Mouse (Mus musculus): ENCODE results near the gene Olfr1033. TPM values are rescaled to one million over a fixed set of nuclear protein-coding genes. Genes with fewer than 3 reads are reported as not detected.
A peak's percentile ranks its signal among the peaks of the same experiment; 100 is the strongest.
"Not testable (repeated sequence)": the region's sequence is repeated elsewhere in the genome, so short reads cannot be mapped to it uniquely, and the experiment has no call there.

Gene Olfr1033
- total RNA-seq (2021), result 1 to 10 TPM; 3.5 to 4.1 TPM
- long read RNA-seq, experiment 1, partial matches to known transcripts, result 0 of 6 reads
- long read RNA-seq, experiment 1, other reads (novel, unspliced or antisense), result 6 of 6 reads
- long read RNA-seq, experiment 2, partial matches to known transcripts, result 1 of 10 reads
- long read RNA-seq, experiment 2, other reads (novel, unspliced or antisense), result 9 of 10 reads

DNA sequence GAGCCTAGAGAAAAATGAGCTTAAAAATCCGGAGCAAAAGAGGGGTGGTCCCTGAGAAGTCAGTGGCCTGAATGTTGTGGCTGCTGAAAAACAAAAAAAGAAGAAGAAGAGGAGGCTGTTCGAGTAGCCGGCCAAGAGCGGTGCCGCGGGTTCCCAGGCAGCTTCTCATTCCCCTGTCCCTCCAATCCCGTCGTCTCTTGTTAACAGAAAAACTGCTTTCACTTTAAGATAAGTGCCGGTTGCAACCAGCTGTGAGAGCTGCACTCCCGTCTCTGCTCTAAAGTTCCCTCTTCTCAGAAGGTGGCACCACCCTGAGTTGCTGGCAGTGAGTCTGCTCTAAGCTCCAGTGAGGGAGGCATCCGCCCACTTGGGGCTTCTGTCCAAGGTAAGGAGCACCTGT, at the start of gene Olfr1033:
TSS of gene Olfr1033 (plus strand) at position 228 of the 400 bp plus-strand sequence.
- DNase-seq (ENCODE audit: low spot score in 2 of 2), result peak in 1 of 2 experiments; percentile 6

GRCm38 (mm10) chr2:85973595-85973994, 46.8 kb upstream of the Olfr1033 start, which contains the start of gene Olfr1029:
Olfr1029 (plus strand) TSS chr2:85973895.
- no peak for DNase-seq (ENCODE audit: low spot score in 2 of 2)

- DNase-seq (ENCODE audit: low spot score in 2 of 2), result no peak
These were observed 41.5 kb upstream of the Olfr1033 start, which contains the start of gene Olfr1030 for GRCm38 (mm10) chr2:85978976-85979375. Olfr1030 (plus strand) TSS chr2:85979276.

- DNase-seq (ENCODE audit: low spot score in 2 of 2), result no peak
These were observed 30.4 kb upstream of the Olfr1033 start, which contains the start of gene Olfr1031 for GRCm38 (mm10) chr2:85990004-85990403. Olfr1031 (plus strand) TSS chr2:85990304.

- DNase-seq (ENCODE audit: low spot score in 2 of 2), result no peak
These were observed 15.2 kb upstream of the Olfr1033 start, which contains the start of gene Olfr1032 for GRCm38 (mm10) chr2:86005240-86005639. Olfr1032 (plus strand) TSS chr2:86005540.

DNA sequence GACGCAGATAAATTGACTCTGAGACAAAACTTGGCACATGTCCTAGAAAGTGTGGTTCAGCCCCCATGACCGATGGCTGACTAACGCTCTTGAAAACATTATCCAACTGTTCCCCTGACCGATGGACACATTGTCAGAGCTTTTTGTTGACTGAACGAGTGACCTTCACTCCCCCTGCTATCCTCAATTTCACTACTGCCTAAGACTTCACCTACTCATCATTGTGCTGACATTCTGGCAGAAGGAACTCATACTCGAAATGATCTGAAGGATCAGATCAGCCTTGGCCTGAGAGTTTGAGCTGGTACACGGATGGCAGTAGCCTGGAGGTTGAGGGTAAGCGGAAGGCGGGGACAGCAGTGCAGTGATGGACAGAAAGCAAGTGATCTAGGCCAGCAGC, 1.1 kb downstream of the Olfr1033 start:
- not testable (repeated sequence) for DNase-seq (ENCODE audit: low spot score in 2 of 2)

GRCm38 (mm10) chr2:86045561-86045960, 25.1 kb downstream of the Olfr1033 start, which contains the start of gene Olfr1034:
Olfr1034 (plus strand) TSS chr2:86045861.
- no peak for DNase-seq (ENCODE audit: low spot score in 2 of 2)

DNA sequence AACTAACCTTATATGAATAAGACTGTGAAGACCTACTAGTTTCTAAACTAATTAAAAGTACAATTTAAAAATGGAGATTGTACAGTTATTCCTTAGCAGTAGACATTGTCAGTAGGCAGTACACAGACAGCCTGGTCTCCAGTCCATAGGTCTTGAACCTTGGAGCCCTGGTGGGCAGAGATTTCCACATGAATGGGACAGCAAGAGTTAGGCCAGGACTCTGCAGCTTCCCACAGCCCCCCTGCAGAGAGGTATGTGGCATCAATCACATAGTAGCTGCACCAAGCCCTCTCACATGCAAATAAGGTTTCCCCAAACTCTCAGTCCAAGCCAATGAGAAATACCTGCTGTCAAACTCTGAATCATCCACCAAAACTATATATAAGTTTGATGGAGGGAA, 30.3 kb downstream of the Olfr1033 start:
- DNase-seq (ENCODE audit: low spot score in 2 of 2), result not testable (repeated sequence)

DNA sequence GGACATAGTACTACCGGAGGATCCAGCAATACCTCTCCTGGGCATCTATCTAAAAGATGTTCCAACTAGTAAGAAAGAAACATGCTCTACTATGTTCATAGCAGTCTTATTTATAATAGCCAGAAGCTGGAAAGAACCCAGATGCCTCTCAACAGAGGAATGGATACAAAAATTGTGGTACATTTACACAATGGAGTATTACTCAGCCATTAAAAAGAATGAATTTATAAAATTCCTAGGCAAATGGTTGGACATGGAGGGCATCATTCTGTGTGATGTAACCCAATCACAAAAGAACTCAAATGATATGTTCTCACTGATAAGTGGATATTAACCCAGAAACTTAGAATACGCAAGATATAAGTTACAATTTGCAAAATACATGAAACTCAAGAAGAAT, 43.3 kb downstream of the Olfr1033 start:
- not testable (repeated sequence) for DNase-seq (ENCODE audit: low spot score in 2 of 2)

DNA sequence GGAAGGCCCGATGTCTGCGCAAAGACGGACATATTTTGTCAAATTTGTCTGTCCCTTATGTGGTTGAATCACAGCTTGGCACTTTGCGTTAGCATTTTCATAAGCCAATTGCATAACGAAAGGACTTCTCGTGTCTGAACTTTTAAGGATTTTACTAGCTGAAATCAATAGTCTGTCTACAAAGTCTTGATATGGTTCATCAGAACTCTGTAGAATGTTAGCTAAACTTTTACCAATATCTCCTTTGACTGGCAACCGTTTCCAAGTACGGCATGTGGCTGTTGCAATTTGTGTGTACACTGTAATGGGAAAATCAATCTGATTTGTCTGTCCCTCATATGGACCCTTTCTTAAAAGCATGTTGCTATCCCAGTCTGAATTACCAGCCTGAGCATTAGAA, 49.8 kb downstream of the Olfr1033 start:
- DNase-seq (ENCODE audit: low spot score in 2 of 2), result no peak

- DNase-seq (ENCODE audit: low spot score in 2 of 2), result not testable (repeated sequence)
These were observed 53.3 kb downstream of the Olfr1033 start, which contains the start of gene Olfr1036 for GRCm38 (mm10) chr2:86073692-86074091. Olfr1036 (plus strand) TSS chr2:86073992.

DNA sequence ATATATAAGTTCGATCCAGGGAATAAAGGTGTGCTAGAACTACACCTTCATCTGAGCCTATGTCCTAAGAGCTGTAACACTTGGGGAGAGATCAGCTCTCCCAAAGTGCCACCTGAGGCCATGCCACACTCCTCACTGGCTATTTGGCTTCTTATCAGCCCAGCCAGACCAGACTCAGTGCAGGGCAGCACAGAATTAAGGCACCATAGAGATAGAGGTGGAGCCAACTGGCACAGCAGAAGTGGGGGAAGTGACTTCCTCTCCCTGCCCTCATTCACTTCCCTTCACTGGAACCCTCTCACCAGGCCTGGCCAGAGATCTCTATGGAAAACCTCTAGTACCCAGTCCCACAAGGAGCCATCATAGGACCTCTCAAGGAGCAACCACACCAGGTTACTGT, 60.0 kb downstream of the Olfr1033 start:
- DNase-seq (ENCODE audit: low spot score in 2 of 2), result not testable (repeated sequence)

DNA sequence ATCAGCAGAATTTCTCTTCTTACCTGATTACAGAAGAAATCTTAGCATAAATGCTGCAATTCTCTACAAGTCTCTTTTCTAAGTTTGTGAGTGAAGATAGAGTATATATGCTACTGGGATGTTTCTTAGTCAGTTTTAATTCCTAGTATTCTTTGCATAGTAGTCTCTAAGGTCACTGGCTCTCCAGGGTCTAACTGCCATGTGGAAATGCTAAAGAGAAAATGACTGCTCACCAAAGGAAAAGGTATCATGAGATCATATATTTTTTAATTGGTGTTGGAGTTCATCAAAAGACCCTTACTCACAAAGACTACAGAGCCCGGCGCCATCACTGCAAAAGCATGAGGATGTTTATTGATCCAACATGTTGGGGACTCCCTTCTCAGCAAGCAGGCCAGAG, 66.9 kb downstream of the Olfr1033 start, which contains the start of gene Olfr1037:
TSS of gene Olfr1037 (minus strand) at position 101 of the 400 bp plus-strand sequence.
- DNase-seq (ENCODE audit: low spot score in 2 of 2), result no peak

Other genes with a start within 250 kb of the Olfr1033 start
- not detected for gene Olfr1014, start 247.9 kb upstream of the Olfr1033 start, total RNA-seq (2021)
- not detected for gene Olfr1015, start 238.6 kb upstream of the Olfr1033 start, total RNA-seq (2021)
- gene Olfr1016, start 218.1 kb upstream of the Olfr1033 start, total RNA-seq (2021), result not detected
- gene Olfr1018, start 202.2 kb upstream of the Olfr1033 start, total RNA-seq (2021), result not detected
- gene Olfr1019, start 175.2 kb upstream of the Olfr1033 start, total RNA-seq (2021), result not detected
- gene Olfr1020, start 173.6 kb upstream of the Olfr1033 start, total RNA-seq (2021), result not detected
- not detected for gene Olfr1022, start 152.0 kb upstream of the Olfr1033 start, total RNA-seq (2021)
- not detected for gene Olfr1023, start 135.0 kb upstream of the Olfr1033 start, total RNA-seq (2021)
- not detected for gene Olfr1024, start 115.6 kb upstream of the Olfr1033 start, total RNA-seq (2021)
- gene Olfr1025-ps1, start 105.4 kb upstream of the Olfr1033 start, total RNA-seq (2021), result not detected
- not detected for gene Olfr1026, start 99.1 kb upstream of the Olfr1033 start, total RNA-seq (2021)
- not detected for gene Olfr1028, start 70.2 kb upstream of the Olfr1033 start, total RNA-seq (2021)
- gene Olfr1029, start 46.7 kb upstream of the Olfr1033 start, total RNA-seq (2021), result under 1 TPM in 1 of 2 experiments, not detected in 1; 0.30 TPM
- not detected for gene Olfr1030, start 41.4 kb upstream of the Olfr1033 start, total RNA-seq (2021)
- not detected for gene Olfr1031, start 30.3 kb upstream of the Olfr1033 start, total RNA-seq (2021)
- gene Olfr1032, start 15.1 kb upstream of the Olfr1033 start, total RNA-seq (2021), result not detected
- under 1 TPM; 0.10 to 0.27 TPM for gene Olfr1034, start 25.2 kb downstream of the Olfr1033 start, total RNA-seq (2021)
- not detected for gene Olfr1036, start 53.4 kb downstream of the Olfr1033 start, total RNA-seq (2021)
- not detected for gene Olfr1037, start 66.8 kb downstream of the Olfr1033 start, total RNA-seq (2021)
- not detected for gene Olfr1039, start 115.3 kb downstream of the Olfr1033 start, total RNA-seq (2021)
- gene Olfr1040, start 126.1 kb downstream of the Olfr1033 start, total RNA-seq (2021), result not detected
- gene Olfr1042, start 141.2 kb downstream of the Olfr1033 start, total RNA-seq (2021), result not detected
- not detected for gene Olfr1043, start 146.9 kb downstream of the Olfr1033 start, total RNA-seq (2021)
- not detected for gene Olfr1044, start 157.2 kb downstream of the Olfr1033 start, total RNA-seq (2021)
- not detected for gene Olfr52, start 165.1 kb downstream of the Olfr1033 start, total RNA-seq (2021)
- gene Olfr1045, start 182.4 kb downstream of the Olfr1033 start, total RNA-seq (2021), result not detected
- gene Olfr1046, start 198.7 kb downstream of the Olfr1033 start, total RNA-seq (2021), result not detected
- gene Olfr1047, start 210.8 kb downstream of the Olfr1033 start, total RNA-seq (2021), result not detected
- not detected for gene Olfr1048, start 219.7 kb downstream of the Olfr1033 start, total RNA-seq (2021)
- not detected for gene Olfr1049, start 237.7 kb downstream of the Olfr1033 start, total RNA-seq (2021)

All from adrenal gland, adult 18-20 months (tissue).